Mouse (Mus musculus) Muller cell, postnatal 12 days (primary cell): ENCODE data around the gene Fam131a.
A peak's percentile ranks its signal among the peaks of the same experiment; 100 is the strongest.

Experiments
- DNase-seq: peaks from one replicate; pipeline ENCODE4 v3.0.0-alpha.2; 2015; ENCODE audit errors: inconsistent ontology term

Gene Fam131a

DNA sequence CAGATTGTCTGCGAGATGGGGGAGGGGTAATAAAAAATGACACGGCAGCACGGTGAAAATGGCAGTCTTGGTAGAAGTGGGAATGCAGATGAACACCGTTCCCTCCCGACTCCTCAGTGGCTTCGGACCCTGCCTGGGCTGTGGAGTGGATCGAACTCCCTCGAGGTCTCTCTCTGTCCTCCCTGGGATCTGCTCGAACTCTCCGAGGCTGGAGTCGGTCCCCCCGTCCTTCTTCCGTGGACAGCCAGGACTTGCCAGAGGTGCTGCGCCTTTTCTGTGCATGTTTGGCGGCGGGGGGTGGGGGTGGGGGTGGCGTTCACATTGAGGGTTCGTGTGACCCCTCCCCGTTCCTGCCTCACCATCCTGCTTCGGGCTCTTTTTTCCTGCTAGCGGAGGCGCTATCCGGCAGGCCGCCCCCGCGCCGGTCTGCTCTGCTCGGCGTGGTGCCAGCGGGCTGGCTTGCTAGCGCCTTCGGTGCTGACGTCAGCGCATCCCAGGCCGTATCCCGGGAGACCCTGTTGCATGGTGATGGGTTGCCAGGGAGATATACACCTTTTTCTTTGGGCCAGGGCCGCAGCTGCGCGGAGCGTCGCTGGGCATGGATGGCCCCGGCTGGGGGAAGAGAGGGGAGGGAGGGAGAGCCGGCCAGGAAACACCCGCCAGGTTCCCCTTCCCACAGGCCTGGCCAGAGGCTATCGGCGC is 2.7 kb downstream of the Fam131a start:
- peak; percentile 90 for DNase-seq

DNA sequence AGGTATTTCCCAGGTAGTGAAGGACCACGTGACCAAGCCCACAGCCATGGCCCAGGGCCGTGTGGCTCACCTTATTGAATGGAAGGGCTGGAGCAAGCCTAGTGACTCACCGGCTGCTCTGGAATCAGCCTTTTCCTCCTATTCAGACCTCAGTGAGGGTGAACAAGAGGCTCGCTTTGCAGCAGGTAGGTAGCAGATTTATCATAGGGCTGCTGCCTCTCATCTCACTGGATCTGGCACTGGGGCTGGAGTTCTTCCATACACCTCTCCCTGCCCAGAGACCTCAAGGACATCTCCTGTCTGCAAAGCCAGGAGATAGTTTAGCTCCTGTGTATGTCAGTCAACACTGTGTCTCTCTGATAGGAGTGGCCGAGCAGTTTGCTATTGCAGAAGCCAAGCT is 6.2 kb downstream of the Fam131a start:
- no peak for DNase-seq

DNA sequence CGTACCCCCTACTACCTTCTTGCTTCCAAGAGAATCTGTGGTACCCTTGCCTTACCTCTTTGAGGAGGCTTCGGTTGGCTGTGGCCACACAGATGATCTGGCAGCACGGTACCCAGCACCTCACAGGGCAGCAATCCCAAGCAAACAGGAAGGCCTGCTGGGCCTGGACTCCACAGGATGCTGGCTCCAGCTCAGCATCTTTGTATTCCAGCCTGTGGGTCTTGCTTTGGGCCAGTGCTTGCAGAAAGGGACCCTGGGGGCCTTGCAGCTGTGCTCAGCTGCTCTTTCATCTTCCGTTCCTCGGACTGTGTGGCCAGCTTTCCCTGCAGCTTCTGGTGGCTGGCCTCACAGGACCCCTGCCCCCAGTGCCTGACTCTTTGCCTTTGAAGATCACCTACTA is 7.0 kb downstream of the Fam131a start:
- DNase-seq = no peak

- DNase-seq = no peak
Measured at GRCm38 (mm10) chr16:20701316-20701715, 8.3 kb downstream of the Fam131a start.

GRCm38 (mm10) chr16:20701729-20702521 is 8.9 kb downstream of the Fam131a start:
- DNase-seq = peak; percentile 62

DNA sequence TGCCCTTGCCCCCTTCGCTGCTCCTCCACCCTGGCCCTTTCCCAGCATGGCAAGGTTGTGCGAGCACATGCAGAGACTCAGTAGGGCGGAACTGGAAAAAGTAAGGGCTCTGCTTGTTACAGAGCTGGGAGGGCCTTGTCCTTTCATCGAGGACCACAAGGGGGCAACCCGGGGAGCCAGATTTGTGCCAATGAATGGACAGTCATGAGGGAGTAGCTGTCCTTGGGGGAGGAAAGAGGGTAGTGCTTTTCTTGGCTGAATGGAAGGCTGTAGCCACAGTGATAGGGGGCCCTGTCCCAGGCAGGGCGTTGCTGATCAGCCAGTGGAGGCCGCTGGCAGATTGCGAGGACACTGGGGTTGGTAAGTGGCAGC is 9.5 kb downstream of the Fam131a start:
- DNase-seq = peak; percentile 86

DNA sequence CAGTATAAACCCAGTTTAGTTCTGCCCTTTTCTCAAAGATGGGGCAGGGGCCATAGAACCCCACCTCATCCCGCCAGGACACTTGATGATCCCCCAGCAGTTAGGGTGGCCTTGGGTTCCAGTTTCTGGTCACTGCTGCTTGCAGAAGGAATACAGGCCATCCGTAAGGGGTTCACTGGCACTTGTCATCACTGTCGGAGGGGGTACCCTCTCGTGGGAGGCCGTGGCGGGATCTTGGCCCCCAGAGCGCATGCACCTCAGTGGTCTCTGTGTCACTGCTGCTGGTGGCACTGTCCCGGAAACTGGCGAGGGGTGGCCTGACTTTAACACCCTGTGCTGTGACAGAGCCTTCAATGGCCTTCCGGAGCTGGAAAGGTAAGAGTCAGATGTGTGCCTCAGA is 10.0 kb downstream of the Fam131a start:
- DNase-seq = no peak

GRCm38 (mm10) chr16:20703699-20704400 is 10.8 kb downstream of the Fam131a start:
- no peak for DNase-seq

- no peak for DNase-seq
Measured at GRCm38 (mm10) chr16:20705786-20706185, 12.7 kb downstream of the Fam131a start.

DNA sequence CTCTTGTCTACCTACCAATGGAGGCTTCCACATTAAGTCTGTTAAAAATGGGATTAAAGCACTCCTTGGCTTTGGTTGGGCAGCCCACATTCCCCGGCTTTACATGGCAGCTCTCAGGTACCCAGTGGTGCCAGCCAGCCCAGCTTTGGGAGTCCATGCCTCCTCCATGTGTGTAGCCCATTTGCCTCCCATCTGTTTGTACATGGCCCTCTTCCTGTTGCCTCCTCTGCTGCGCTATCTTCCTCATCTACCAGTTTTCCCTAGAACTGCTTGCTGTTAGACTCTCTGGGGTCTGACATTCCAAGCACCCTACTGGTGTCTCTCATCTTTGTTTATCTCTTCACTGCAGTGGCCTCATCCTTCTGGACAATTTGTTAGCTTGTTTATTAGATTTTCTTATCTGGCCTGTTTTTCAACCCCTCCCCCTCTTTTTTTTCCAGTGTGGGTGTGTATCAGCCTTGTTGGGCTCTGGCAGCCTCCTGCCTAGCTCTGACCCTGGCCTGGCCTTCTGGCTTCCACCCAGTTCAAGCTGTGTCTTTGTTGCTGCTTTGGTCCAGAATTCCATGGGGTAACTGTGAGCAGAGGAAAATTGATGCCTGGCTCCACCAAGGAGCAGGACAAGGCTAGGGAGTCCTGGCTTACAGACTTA is 13.5 kb downstream of the Fam131a start:
- no peak for DNase-seq

GRCm38 (mm10) chr16:20708220-20708938 is 15.3 kb downstream of the Fam131a start:
- no peak for DNase-seq

- DNase-seq = no peak
Measured at GRCm38 (mm10) chr16:20708939-20709734, 16.1 kb downstream of the Fam131a start.

DNA sequence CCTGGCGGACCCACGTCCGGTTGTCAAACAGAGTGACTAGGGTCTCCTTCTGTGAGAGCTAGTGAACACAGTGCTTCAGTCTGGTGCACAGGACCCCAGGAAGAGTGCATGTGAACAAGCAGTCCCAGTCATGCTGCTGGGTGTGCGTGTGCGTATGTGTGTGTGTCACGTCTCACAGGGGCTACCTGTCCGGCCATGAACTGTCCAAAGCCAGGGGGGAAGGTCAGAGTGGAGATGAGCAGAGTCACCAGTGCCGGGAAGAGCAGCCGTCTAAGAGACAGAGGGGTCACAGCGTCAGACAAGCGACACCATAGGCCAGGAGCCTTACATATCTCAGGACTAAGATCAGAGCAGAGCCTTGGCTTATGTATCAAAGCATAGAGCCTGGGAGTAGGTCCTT is 17.3 kb downstream of the Fam131a start:
- DNase-seq = no peak

GRCm38 (mm10) chr16:20710810-20711209 is 17.8 kb downstream of the Fam131a start:
- no peak for DNase-seq

- no peak for DNase-seq
Measured at GRCm38 (mm10) chr16:20712190-20712589, 19.1 kb downstream of the Fam131a start.

GRCm38 (mm10) chr16:20712889-20713288 is 19.8 kb downstream of the Fam131a start:
- DNase-seq = no peak

DNA sequence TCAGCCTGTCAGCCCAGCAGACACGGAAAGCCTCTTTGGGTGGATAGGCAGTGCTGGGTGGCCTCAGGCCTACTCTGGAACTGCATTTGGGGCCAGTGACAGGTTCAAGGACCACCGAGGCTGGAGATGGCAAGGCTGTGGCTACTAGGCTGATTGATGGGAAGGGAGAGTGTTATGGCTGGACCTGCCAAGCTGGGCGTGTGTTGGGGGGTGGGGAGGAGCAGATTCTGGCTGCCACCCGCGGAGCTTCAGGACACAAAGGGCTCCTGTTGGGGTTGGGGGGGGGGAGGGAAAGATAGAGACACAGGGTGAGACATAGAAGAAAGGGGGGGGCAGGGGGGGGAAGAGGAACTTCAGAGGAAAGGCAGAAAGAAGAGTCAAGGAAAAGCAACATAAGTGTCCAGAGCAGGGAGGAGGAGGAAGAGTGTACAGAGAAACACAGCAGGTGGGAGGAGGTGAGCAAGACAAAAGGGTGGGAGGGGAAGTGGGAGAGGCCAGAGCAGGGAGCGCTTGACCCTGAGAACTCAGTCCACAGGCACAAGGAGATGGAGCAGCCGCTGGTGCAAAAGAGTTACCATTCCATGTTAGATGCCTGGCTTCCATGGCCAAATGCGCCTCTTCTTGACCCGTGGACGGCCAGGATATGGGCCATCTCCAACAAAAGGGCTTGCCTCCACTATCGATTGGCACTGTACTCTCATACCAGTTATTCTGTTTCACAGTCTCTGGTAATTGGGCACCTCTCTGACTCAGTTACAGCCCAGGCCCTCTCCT is 21.5 kb downstream of the Fam131a start:
- DNase-seq = no peak

DNA sequence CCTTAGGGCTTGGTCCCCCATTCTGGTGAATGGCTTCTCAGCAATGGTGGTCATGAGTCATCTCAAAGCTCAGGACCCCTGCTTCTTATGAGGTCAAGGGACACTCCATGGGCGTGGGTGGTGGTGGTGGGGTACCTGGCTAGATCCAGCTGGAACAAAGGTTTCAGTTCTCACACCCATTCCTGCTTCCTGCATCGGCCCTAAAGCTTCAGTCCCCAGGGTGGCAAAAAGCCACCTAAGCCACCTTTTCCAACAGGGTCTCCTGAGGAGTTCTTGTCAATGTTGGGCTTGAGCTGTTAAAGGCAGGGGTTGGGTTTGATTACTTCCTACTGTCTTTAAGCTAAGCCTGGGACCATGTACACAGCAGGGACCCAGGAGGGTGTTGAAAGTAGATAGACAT is 22.1 kb downstream of the Fam131a start:
- DNase-seq = no peak

DNA sequence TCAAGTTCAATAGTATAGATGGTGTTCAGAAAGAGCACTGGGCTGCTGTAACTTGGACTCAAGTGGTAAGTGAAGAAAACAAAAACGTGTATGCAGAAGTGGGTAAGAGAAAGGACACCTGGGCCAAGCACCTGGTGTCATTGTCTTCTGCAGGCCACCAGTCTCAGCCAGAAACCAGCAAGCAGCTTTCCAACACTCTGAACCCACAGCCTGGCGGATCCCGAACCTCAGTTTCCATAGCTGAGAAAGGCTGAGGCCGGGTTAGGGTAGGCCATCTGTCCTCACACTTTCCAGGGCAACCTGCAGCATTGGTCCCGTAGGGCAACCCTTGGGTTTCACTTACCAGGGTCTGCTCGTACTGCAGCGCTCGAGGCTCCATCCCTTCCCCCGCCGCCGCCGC is 22.5 kb downstream of the Fam131a start:
- DNase-seq = no peak
